Mouse (Mus musculus): ENCODE measurements at regions not wholly inside any gene's neighbourhood (a gene's known extent, or its start where the extent isn't known, plus 50 kb on each side); places are given as distances from the start of the nearest gene placed in this dataset.

DNA sequence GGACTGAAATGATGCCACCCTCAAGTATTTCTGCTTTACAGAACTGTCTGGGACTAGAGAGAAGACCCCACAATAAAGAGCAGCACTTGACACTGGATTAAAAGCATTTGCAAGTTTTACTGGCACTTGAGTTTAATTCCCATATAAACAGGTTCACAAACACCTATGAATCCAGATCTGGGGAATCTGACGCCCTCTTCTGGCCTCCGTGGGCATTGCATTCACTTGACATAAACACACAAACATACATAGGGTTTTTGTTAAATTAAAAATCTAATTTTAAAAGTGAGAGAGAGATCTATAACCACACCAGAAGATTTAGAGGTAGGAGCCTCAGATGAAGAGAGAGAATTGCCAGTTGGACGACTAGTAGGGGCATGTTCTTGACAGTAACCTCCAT lies 189.4 kb upstream of the Sgcd start:
- Histone ChIP-seq H3K4me1 (replicated peaks; ENCODE audit: control insufficient read depth, insufficient read depth) (no peaks in the 10 kb centered on the region), H3K36me3 (ENCODE audit: control insufficient read depth, insufficient read depth, low read length) (no peaks in the 10 kb centered on the region), H3K9me3 (ENCODE audit: control insufficient read depth, low read length) (no peaks in the 10 kb centered on the region), H3K27me3 (ENCODE audit: control insufficient read depth, insufficient read depth, low read length) (no peaks in the 10 kb centered on the region), H3K4me3 (ENCODE audit: low read depth, low read length) (no peak overlapping the region), H3K9ac (ENCODE audit: low read length) (no peak overlapping the region), H3K4me2 (replicated peaks; ENCODE audit: low read depth) (no peak overlapping the region), H3K27ac (replicated peaks) (no peak overlapping the region)
- TF ChIP-seq CTCF (IDR thresholded peaks at IDR 0.05; ENCODE audit: low read depth) (peak; percentile 35), EP300 (optimal IDR thresholded peaks at IDR 0.05) (no peak)
- no peak for ATAC-seq (ENCODE audit: low FRiP score, low TSS enrichment)
- WGBS = 39% methylated on average over 3 of the region's 3 CpGs
- DNase-seq (ENCODE audit: low spot score) = no peak

DNA sequence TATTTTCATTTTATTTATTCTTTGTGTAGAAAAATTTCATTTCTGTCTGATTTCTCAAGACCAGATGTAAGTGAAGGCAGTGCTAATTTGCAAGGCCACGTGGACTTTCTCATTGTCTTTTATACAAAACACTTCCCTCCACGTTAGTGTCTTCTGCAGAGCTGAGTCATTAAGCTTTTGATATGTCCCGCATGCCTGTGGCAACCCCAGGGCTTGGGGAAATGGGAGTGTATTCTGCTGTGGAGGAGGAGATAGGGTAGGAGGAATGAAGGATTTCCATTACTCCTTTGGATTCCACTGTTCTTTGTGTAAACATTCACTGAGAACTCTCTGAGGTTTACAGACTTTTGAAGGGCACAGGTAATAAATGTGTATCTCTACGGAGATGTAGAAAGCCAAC lies 187.7 kb upstream of the Sgcd start:
- H3K9ac ChIP-seq (ENCODE audit: low read length) = no peak overlapping the region
- no peaks in the 10 kb centered on the region for H3K4me1 ChIP-seq (replicated peaks; ENCODE audit: control insufficient read depth, insufficient read depth)
- no peak overlapping the region for H3K4me3 ChIP-seq (ENCODE audit: low read depth, low read length)
- no peaks in the 10 kb centered on the region for H3K27me3 ChIP-seq (ENCODE audit: control insufficient read depth, insufficient read depth, low read length)
- no peaks in the 10 kb centered on the region for H3K9me3 ChIP-seq (ENCODE audit: control insufficient read depth, low read length)
- H3K27ac ChIP-seq (replicated peaks) = no peak overlapping the region
- 10% methylated on average over 4 of the region's 4 CpGs for WGBS
- TF ChIP-seq EP300 (optimal IDR thresholded peaks at IDR 0.05) (no peak), CTCF (IDR thresholded peaks at IDR 0.05; ENCODE audit: low read depth) (no peak)
- H3K4me2 ChIP-seq (replicated peaks; ENCODE audit: low read depth) = no peak overlapping the region
- ATAC-seq (ENCODE audit: low FRiP score, low TSS enrichment) (no peak), DNase-seq (ENCODE audit: low spot score) (no peak)
- H3K36me3 ChIP-seq (ENCODE audit: control insufficient read depth, insufficient read depth, low read length) = no peaks in the 10 kb centered on the region

DNA sequence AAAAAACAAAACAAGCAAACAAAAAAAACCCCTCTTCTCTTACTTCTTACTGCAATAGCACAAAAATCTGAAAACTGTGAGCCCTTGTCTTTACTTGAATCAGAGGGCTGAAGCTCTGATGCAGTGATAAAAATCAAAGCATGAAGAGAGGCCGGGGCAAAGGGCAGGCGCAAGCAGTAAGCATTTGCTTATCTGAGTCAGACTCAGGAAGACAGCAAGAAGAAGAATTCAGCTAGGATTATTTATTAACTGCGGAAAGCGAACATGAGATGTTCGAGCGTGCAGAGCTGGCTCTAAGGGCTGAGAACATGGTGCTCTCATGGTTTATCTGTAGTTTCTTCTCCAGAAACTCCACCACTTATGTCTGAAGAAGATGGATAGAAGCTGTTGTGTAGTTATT lies 163.4 kb upstream of the Sgcd start:
- WGBS = 31% methylated on average over 6 of the region's 6 CpGs
- Histone ChIP-seq H3K9ac (ENCODE audit: low read length) (no peak overlapping the region), H3K36me3 (ENCODE audit: control insufficient read depth, insufficient read depth, low read length) (no peaks in the 10 kb centered on the region), H3K9me3 (ENCODE audit: control insufficient read depth, low read length) (no peaks in the 10 kb centered on the region), H3K4me2 (replicated peaks; ENCODE audit: low read depth) (no peak overlapping the region), H3K4me3 (ENCODE audit: low read depth, low read length) (no peak overlapping the region), H3K4me1 (replicated peaks; ENCODE audit: control insufficient read depth, insufficient read depth) (no peaks in the 10 kb centered on the region), H3K27ac (replicated peaks) (no peak overlapping the region), H3K27me3 (ENCODE audit: control insufficient read depth, insufficient read depth, low read length) (no peaks in the 10 kb centered on the region)
- DNase-seq (ENCODE audit: low spot score) (no peak), ATAC-seq (ENCODE audit: low FRiP score, low TSS enrichment) (no peak)
- no peak for TF ChIP-seq EP300 (optimal IDR thresholded peaks at IDR 0.05)
- no peak for TF ChIP-seq CTCF (IDR thresholded peaks at IDR 0.05; ENCODE audit: low read depth)

DNA sequence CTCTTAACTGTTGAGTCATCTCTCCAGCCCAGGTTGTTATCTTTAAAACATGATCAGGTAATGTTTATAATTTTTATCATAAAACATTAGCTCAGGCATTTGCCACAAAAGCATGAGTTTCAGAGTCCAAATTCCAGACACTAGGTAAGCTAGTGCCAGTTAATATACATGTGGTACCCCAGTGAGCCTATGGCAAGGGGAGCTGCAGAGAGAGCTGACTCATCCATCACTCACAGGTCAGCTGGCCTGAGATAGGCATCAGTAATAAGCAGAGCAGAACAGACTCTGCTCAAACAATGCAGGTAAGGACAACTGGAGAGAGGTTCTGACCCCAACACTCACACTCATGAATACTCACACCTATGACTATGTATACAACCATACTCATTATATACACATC lies 144.6 kb upstream of the Sgcd start:
- no peak overlapping the region for H3K4me3 ChIP-seq (ENCODE audit: low read depth, low read length)
- no peaks in the 10 kb centered on the region for H3K36me3 ChIP-seq (ENCODE audit: control insufficient read depth, insufficient read depth, low read length)
- H3K9ac ChIP-seq (ENCODE audit: low read length) = no peak overlapping the region
- H3K4me2 ChIP-seq (replicated peaks; ENCODE audit: low read depth) = no peak overlapping the region
- no peaks in the 10 kb centered on the region for H3K4me1 ChIP-seq (replicated peaks; ENCODE audit: control insufficient read depth, insufficient read depth)
- no peaks in the 10 kb centered on the region for H3K27me3 ChIP-seq (ENCODE audit: control insufficient read depth, insufficient read depth, low read length)
- no peaks in the 10 kb centered on the region for H3K9me3 ChIP-seq (ENCODE audit: control insufficient read depth, low read length)
- no peak for ATAC-seq (ENCODE audit: low FRiP score, low TSS enrichment)
- TF ChIP-seq EP300 (optimal IDR thresholded peaks at IDR 0.05) (no peak), CTCF (IDR thresholded peaks at IDR 0.05; ENCODE audit: low read depth) (no peak)
- no peak overlapping the region for H3K27ac ChIP-seq (replicated peaks)
- DNase-seq (ENCODE audit: low spot score) = no peak

DNA sequence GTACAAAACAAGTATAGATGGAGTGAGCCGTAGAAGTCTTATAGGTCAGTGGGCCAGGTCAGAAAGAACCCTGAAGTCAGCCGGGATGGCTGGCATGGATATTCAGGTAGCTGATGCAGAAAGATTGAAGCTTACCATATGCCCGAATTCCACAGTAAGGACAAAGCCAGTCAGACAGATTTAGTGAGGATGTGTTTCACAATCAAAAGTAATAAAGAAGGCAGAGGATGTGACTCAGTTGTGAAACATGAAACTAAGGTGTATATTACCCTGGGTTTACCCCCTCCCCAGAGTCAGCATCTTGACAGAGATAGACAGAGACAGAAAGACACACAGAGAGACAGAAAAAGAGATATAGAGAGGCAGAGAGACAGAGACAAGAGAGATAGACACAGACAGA lies 109.3 kb upstream of the Sgcd start:
- no peak overlapping the region for H3K4me3 ChIP-seq (ENCODE audit: low read depth, low read length)
- no peaks in the 10 kb centered on the region for H3K27me3 ChIP-seq (ENCODE audit: control insufficient read depth, insufficient read depth, low read length)
- TF ChIP-seq EP300 (optimal IDR thresholded peaks at IDR 0.05) = no peak
- TF ChIP-seq CTCF (IDR thresholded peaks at IDR 0.05; ENCODE audit: low read depth) = no peak
- H3K9me3 ChIP-seq (ENCODE audit: control insufficient read depth, low read length) = no peaks in the 10 kb centered on the region
- H3K27ac ChIP-seq (replicated peaks) = no peak overlapping the region
- no peak overlapping the region for H3K9ac ChIP-seq (ENCODE audit: low read length)
- WGBS = 62% methylated on average over 3 of the region's 3 CpGs
- no peaks in the 10 kb centered on the region for H3K36me3 ChIP-seq (ENCODE audit: control insufficient read depth, insufficient read depth, low read length)
- no peaks in the 10 kb centered on the region for H3K4me1 ChIP-seq (replicated peaks; ENCODE audit: control insufficient read depth, insufficient read depth)
- ATAC-seq (ENCODE audit: low FRiP score, low TSS enrichment) (no peak), DNase-seq (ENCODE audit: low spot score) (no peak)
- H3K4me2 ChIP-seq (replicated peaks; ENCODE audit: low read depth) = no peak overlapping the region

DNA sequence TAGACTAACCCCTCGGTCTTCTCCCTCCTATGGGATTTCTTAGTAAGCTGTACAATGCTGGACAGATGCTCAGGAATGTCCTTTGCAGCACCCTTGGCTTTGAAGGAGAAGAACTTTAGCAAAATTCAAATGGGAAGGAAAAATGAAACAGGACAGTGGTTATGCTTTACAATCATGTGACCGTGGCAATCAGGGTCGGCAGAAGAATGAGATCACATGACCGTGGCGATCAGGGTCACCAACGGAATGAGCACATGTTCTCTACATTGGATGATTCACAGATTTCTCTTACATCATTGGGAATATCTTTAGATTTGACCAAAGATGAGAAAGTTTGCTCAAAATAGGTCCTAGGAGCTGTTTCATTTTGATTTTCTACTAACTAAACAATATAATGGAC lies 108.7 kb upstream of the Sgcd start:
- Histone ChIP-seq H3K27ac (replicated peaks) (no peak overlapping the region), H3K27me3 (ENCODE audit: control insufficient read depth, insufficient read depth, low read length) (no peaks in the 10 kb centered on the region), H3K4me3 (ENCODE audit: low read depth, low read length) (no peak overlapping the region), H3K4me2 (replicated peaks; ENCODE audit: low read depth) (no peak overlapping the region), H3K9ac (ENCODE audit: low read length) (no peak overlapping the region), H3K4me1 (replicated peaks; ENCODE audit: control insufficient read depth, insufficient read depth) (no peaks in the 10 kb centered on the region), H3K36me3 (ENCODE audit: control insufficient read depth, insufficient read depth, low read length) (no peaks in the 10 kb centered on the region), H3K9me3 (ENCODE audit: control insufficient read depth, low read length) (no peaks in the 10 kb centered on the region)
- DNase-seq (ENCODE audit: low spot score) = no peak
- no peak for TF ChIP-seq EP300 (optimal IDR thresholded peaks at IDR 0.05)
- no peak for TF ChIP-seq CTCF (IDR thresholded peaks at IDR 0.05; ENCODE audit: low read depth)
- no peak for ATAC-seq (ENCODE audit: low FRiP score, low TSS enrichment)
- WGBS = 81% methylated on average over 6 of the region's 6 CpGs

All from stomach, postnatal 0 days (tissue).